Mouse (Mus musculus): ENCODE measurements at regions not wholly inside any gene's neighbourhood (a gene's known extent, or its start where the extent isn't known, plus 50 kb on each side); places are given as distances from the start of the nearest gene placed in this dataset.
"Not testable (repeated sequence)": the region's sequence is repeated elsewhere in the genome, so short reads cannot be mapped to it uniquely, and the experiment has no call there.

GRCm38 (mm10) chr12:45561362-45561761, 486.9 kb upstream of the Stxbp6 start:
- TF ChIP-seq POLR2A (IDR thresholded peaks at IDR 0.05; ENCODE audit: low read depth, low read length) = no peak
- no peak for TF ChIP-seq CTCF (conservative IDR thresholded peaks at IDR 0.05; ENCODE audit: insufficient read depth, insufficient read length, low read depth, low read length)
- no peak for DNase-seq
- 75% methylated on average over 1 of the region's 1 CpGs for WGBS
- H3K27me3 ChIP-seq (replicated peaks; ENCODE audit: control insufficient read depth, insufficient read depth, low read length) = no peaks in the 10 kb centered on the region
- no peaks in the 10 kb centered on the region for H3K36me3 ChIP-seq (ENCODE audit: control insufficient read depth, insufficient read depth, low read length)
- no peak overlapping the region for H3K4me3 ChIP-seq (ENCODE audit: insufficient read depth, low read depth, low read length)
- no peak overlapping the region for H3K27ac ChIP-seq (ENCODE audit: insufficient read depth, low read depth, low read length)
- no peaks in the 10 kb centered on the region for H3K4me1 ChIP-seq (ENCODE audit: control insufficient read depth, insufficient read depth, low read length)

GRCm38 (mm10) chr12:45549906-45550305, 475.4 kb upstream of the Stxbp6 start:
- H3K27me3 ChIP-seq (replicated peaks; ENCODE audit: control insufficient read depth, insufficient read depth, low read length); H3K27ac ChIP-seq (ENCODE audit: insufficient read depth, low read depth, low read length); H3K36me3 ChIP-seq (ENCODE audit: control insufficient read depth, insufficient read depth, low read length); H3K4me1 ChIP-seq (ENCODE audit: control insufficient read depth, insufficient read depth, low read length); DNase-seq; H3K4me3 ChIP-seq (ENCODE audit: insufficient read depth, low read depth, low read length): not testable (repeated sequence)
- WGBS = 85% methylated on average over 5 of the region's 5 CpGs

- Histone ChIP-seq H3K27me3 (replicated peaks; ENCODE audit: control insufficient read depth, insufficient read depth, low read length) (no peaks in the 10 kb centered on the region), H3K36me3 (ENCODE audit: control insufficient read depth, insufficient read depth, low read length) (no peaks in the 10 kb centered on the region), H3K4me1 (ENCODE audit: control insufficient read depth, insufficient read depth, low read length) (no peaks in the 10 kb centered on the region), H3K4me3 (ENCODE audit: insufficient read depth, low read depth, low read length) (no peak overlapping the region), H3K27ac (ENCODE audit: insufficient read depth, low read depth, low read length) (no peak overlapping the region)
- DNase-seq = no peak
- TF ChIP-seq POLR2A (IDR thresholded peaks at IDR 0.05; ENCODE audit: low read depth, low read length) (no peak), CTCF (conservative IDR thresholded peaks at IDR 0.05; ENCODE audit: insufficient read depth, insufficient read length, low read depth, low read length) (no peak)
These were observed 445.0 kb upstream of the Stxbp6 start for GRCm38 (mm10) chr12:45519554-45519953.

- H3K27ac ChIP-seq (ENCODE audit: insufficient read depth, low read depth, low read length) = no peak overlapping the region
- 66% methylated on average over 3 of the region's 3 CpGs for WGBS
- TF ChIP-seq POLR2A (IDR thresholded peaks at IDR 0.05; ENCODE audit: low read depth, low read length) (no peak), CTCF (conservative IDR thresholded peaks at IDR 0.05; ENCODE audit: insufficient read depth, insufficient read length, low read depth, low read length) (no peak)
- H3K36me3 ChIP-seq (ENCODE audit: control insufficient read depth, insufficient read depth, low read length) = no peaks in the 10 kb centered on the region
- no peak for DNase-seq
- no peaks in the 10 kb centered on the region for H3K4me1 ChIP-seq (ENCODE audit: control insufficient read depth, insufficient read depth, low read length)
- H3K27me3 ChIP-seq (replicated peaks; ENCODE audit: control insufficient read depth, insufficient read depth, low read length) = no peaks in the 10 kb centered on the region
- H3K4me3 ChIP-seq (ENCODE audit: insufficient read depth, low read depth, low read length) = no peak overlapping the region
These were observed 439.9 kb upstream of the Stxbp6 start for GRCm38 (mm10) chr12:45514459-45514858.

- no peak for DNase-seq
- H3K4me3 ChIP-seq (ENCODE audit: insufficient read depth, low read depth, low read length) = no peak overlapping the region
- TF ChIP-seq POLR2A (IDR thresholded peaks at IDR 0.05; ENCODE audit: low read depth, low read length) (no peak), CTCF (conservative IDR thresholded peaks at IDR 0.05; ENCODE audit: insufficient read depth, insufficient read length, low read depth, low read length) (no peak)
- H3K36me3 ChIP-seq (ENCODE audit: control insufficient read depth, insufficient read depth, low read length) = no peaks in the 10 kb centered on the region
- H3K27me3 ChIP-seq (replicated peaks; ENCODE audit: control insufficient read depth, insufficient read depth, low read length) = no peaks in the 10 kb centered on the region
- no peak overlapping the region for H3K27ac ChIP-seq (ENCODE audit: insufficient read depth, low read depth, low read length)
- WGBS = 53% methylated on average over 7 of the region's 7 CpGs
- no peaks in the 10 kb centered on the region for H3K4me1 ChIP-seq (ENCODE audit: control insufficient read depth, insufficient read depth, low read length)
These were observed 433.0 kb upstream of the Stxbp6 start for GRCm38 (mm10) chr12:45507400-45507982.

GRCm38 (mm10) chr12:45499834-45500233, 425.3 kb upstream of the Stxbp6 start:
- 74% methylated on average over 6 of the region's 6 CpGs for WGBS
- DNase-seq = no peak
- TF ChIP-seq CTCF (conservative IDR thresholded peaks at IDR 0.05; ENCODE audit: insufficient read depth, insufficient read length, low read depth, low read length) = no peak
- Histone ChIP-seq H3K4me1 (ENCODE audit: control insufficient read depth, insufficient read depth, low read length) (no peaks in the 10 kb centered on the region), H3K36me3 (ENCODE audit: control insufficient read depth, insufficient read depth, low read length) (no peaks in the 10 kb centered on the region), H3K4me3 (ENCODE audit: insufficient read depth, low read depth, low read length) (no peak overlapping the region), H3K27ac (ENCODE audit: insufficient read depth, low read depth, low read length) (no peak overlapping the region), H3K27me3 (replicated peaks; ENCODE audit: control insufficient read depth, insufficient read depth, low read length) (no peaks in the 10 kb centered on the region)

GRCm38 (mm10) chr12:45498230-45498629, 423.7 kb upstream of the Stxbp6 start:
- Histone ChIP-seq H3K36me3 (ENCODE audit: control insufficient read depth, insufficient read depth, low read length) (no peaks in the 10 kb centered on the region), H3K27ac (ENCODE audit: insufficient read depth, low read depth, low read length) (no peak overlapping the region), H3K27me3 (replicated peaks; ENCODE audit: control insufficient read depth, insufficient read depth, low read length) (no peaks in the 10 kb centered on the region), H3K4me3 (ENCODE audit: insufficient read depth, low read depth, low read length) (no peak overlapping the region), H3K4me1 (ENCODE audit: control insufficient read depth, insufficient read depth, low read length) (no peaks in the 10 kb centered on the region)
- DNase-seq = no peak
- TF ChIP-seq CTCF (conservative IDR thresholded peaks at IDR 0.05; ENCODE audit: insufficient read depth, insufficient read length, low read depth, low read length) = no peak
- TF ChIP-seq POLR2A (IDR thresholded peaks at IDR 0.05; ENCODE audit: low read depth, low read length) = no peak

- no peak overlapping the region for H3K27ac ChIP-seq (ENCODE audit: insufficient read depth, low read depth, low read length)
- DNase-seq = no peak
- no peaks in the 10 kb centered on the region for H3K36me3 ChIP-seq (ENCODE audit: control insufficient read depth, insufficient read depth, low read length)
- no peak for TF ChIP-seq POLR2A (IDR thresholded peaks at IDR 0.05; ENCODE audit: low read depth, low read length)
- TF ChIP-seq CTCF (conservative IDR thresholded peaks at IDR 0.05; ENCODE audit: insufficient read depth, insufficient read length, low read depth, low read length) = no peak
- H3K4me1 ChIP-seq (ENCODE audit: control insufficient read depth, insufficient read depth, low read length) = no peaks in the 10 kb centered on the region
- no peaks in the 10 kb centered on the region for H3K27me3 ChIP-seq (replicated peaks; ENCODE audit: control insufficient read depth, insufficient read depth, low read length)
- 77% methylated on average over 1 of the region's 1 CpGs for WGBS
- no peak overlapping the region for H3K4me3 ChIP-seq (ENCODE audit: insufficient read depth, low read depth, low read length)
These were observed 414.5 kb upstream of the Stxbp6 start for GRCm38 (mm10) chr12:45489029-45489428.
